Mouse (Mus musculus): ENCODE results near the gene Shank2. TPM values are rescaled to one million over a fixed set of nuclear protein-coding genes. Genes with fewer than 3 reads are reported as not detected.
A peak's percentile ranks its signal among the peaks of the same experiment; 100 is the strongest.

Gene Shank2
- polyA plus RNA-seq, 1 experiment from 2014 or later: 0.49 TPM

DNA sequence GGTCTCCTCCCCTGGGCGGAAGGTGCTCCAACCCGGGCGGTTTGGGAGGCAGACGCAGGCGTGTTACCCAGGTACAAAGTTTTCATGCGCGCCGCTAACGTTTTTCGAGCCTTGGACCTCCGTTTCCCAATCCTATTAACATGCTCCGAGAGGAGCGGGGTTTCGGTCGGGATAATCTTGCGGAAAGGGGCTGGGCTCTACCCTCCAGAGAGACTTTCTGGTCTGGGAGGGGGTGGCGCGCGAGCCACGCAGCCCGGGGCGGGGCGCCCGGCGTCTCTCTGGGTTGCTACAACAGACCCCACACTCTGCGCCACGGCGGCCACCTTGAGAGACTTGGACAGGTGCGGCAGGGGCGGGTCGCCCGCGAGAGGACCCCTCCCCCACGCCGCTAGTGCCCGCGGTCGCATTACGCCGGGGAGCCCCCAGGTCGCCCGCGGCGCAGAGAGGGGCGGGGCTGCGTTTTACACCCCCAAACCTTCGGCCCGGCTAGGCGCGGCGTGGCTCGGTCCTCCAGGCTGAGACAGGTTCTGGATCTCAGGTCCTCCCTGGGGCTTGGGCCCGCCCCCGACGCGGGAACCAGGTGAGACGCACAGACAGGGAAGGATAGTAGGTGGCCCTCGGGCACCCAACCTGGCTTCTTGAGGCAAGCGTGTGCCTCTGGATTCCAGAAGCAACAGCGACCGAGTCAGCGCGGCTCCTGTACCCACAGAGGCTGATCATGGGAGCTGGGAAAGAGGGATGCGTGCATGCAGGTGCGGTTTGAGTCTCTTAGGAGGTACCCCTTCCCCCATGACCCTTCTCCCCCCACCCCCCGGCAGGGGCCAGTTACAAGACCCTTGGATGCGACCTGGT is 23.7 kb upstream of the Shank2 start:
- under 1% methylated on average over 66 of the region's 67 CpGs for WGBS
- H3K4me2 ChIP-seq (ENCODE audit: low read length): peak overlapping the region; percentile 74
- peak overlapping the region; percentile 37 to 44 for H3K4me3 ChIP-seq (ENCODE audit: control insufficient read depth in 1 of 2, insufficient read depth in 1 of 2, low read depth in 1 of 2, low read length in 2 of 2)
- H3K36me3 ChIP-seq (ENCODE audit: control insufficient read depth, insufficient read depth, low read length): no peaks in the 10 kb centered on the region
- H3K27me3 ChIP-seq (ENCODE audit: control insufficient read depth, insufficient read depth, low read length): peaks cover 78% of the 10 kb centered on the region
- no peaks in the 10 kb centered on the region for H3K9me3 ChIP-seq (ENCODE audit: control insufficient read depth, low read length)
- peak; percentile 26; the same call in 1 of the 2 replicates for ATAC-seq (ENCODE audit: insufficient number of reproducible peaks, insufficient read depth, low FRiP score, low read depth)
- no peak overlapping the region for H3K27ac ChIP-seq (replicated peaks in 1 of 2; ENCODE audit: control insufficient read depth in 1 of 2, insufficient read depth in 1 of 2, low read depth in 2 of 2, low read length in 2 of 2)
- H3K4me1 ChIP-seq (ENCODE audit: control insufficient read depth in 2 of 2, insufficient read depth in 2 of 2, low read length in 2 of 2): peaks cover 0 to 11% of the 10 kb centered on the region in 2 experiments; a peak in 2 of 4 replicates
- H3K9ac ChIP-seq (ENCODE audit: low read length): 0 out of 2 replicates have a peak overlapping the region, but pooled peaks have one; percentile 22

DNA sequence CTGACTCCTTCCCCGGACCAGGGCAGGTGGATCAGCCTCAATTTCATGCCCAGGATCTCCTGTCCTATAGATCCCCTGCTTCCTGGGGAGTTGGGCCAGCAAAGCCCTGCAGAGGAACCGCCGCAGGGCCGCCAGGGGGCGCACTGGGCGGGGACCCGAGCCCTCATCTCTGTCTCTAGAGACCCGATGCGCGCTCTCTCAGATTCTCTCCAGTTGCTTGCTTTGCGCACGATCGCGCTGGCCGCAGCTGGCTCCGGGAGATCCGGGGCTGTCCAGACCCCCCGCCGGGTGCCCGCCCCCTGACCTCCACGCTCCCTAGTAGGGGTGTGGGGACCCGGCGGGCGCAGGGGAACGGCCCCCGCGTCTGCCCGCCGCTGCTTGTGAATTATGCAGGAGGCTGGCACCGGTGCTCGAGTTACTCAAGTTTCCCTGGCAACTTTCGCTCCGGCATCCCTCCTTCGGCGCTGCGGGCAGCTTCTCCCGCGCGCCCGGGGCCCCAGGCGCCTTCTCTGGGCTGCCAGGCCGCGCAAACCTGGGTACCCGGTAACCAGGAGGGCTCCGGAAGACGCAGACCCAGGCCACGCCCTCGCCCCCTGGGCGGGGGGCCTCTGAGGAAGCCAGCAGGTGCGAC is 22.9 kb upstream of the Shank2 start:
- WGBS: 1% methylated on average over 50 of the region's 50 CpGs
- Histone ChIP-seq H3K9me3 (ENCODE audit: control insufficient read depth, low read length) (no peaks in the 10 kb centered on the region), H3K36me3 (ENCODE audit: control insufficient read depth, insufficient read depth, low read length) (no peaks in the 10 kb centered on the region), H3K27me3 (ENCODE audit: control insufficient read depth, insufficient read depth, low read length) (peaks cover 78% of the 10 kb centered on the region), H3K9ac (ENCODE audit: low read length) (no peak overlapping the region), H3K4me1 (ENCODE audit: control insufficient read depth in 2 of 2, insufficient read depth in 2 of 2, low read length in 2 of 2) (peaks cover 0 to 11% of the 10 kb centered on the region in 2 experiments; a peak in 2 of 4 replicates), H3K4me2 (ENCODE audit: low read length) (peak overlapping the region; percentile 74), H3K27ac (replicated peaks in 1 of 2; ENCODE audit: control insufficient read depth in 1 of 2, insufficient read depth in 1 of 2, low read depth in 2 of 2, low read length in 2 of 2) (no peak overlapping the region), H3K4me3 (ENCODE audit: control insufficient read depth in 1 of 2, insufficient read depth in 1 of 2, low read depth in 1 of 2, low read length in 2 of 2) (peak overlapping the region; percentile 35 to 44)
- 0 out of 2 replicates have a peak, but pooled peaks have one; percentile 14 for ATAC-seq (ENCODE audit: insufficient number of reproducible peaks, insufficient read depth, low FRiP score, low read depth)

DNA sequence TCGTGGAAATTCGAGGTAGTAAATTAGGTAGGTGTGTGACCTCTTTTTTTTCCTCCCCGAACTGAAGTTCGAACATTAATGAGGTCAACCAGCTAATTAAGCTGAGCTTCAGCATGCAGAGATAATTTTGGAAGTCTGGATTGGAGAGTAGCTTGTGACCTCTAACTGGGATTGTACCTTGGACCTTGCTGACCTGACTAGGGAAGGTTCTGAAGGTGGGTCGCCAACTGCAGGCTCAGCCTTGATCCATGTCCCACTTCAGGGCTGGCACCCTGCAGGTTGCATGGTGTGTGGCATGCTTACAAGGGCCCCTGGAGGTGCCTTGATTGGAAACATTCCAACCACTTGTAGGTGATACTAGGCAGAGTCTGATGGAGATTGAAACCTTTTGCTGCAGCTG is 21.7 kb upstream of the Shank2 start:
- H3K4me2 ChIP-seq (ENCODE audit: low read length): no peak overlapping the region
- 52% methylated on average over 5 of the region's 5 CpGs for WGBS
- ATAC-seq (ENCODE audit: insufficient number of reproducible peaks, insufficient read depth, low FRiP score, low read depth): no peak

GRCm38 (mm10) chr7:143986281-143986680 is 15.4 kb upstream of the Shank2 start:
- H3K9me3 ChIP-seq (ENCODE audit: control insufficient read depth, low read length): peaks cover 5% of the 10 kb centered on the region; the same call in 1 of the 2 replicates

More for the DNA sequence above, 21.7 kb upstream of the Shank2 start:
- Histone ChIP-seq H3K4me1 (ENCODE audit: control insufficient read depth in 2 of 2, insufficient read depth in 2 of 2, low read length in 2 of 2) (peaks cover 0 to 11% of the 10 kb centered on the region in 2 experiments; a peak in 2 of 4 replicates), H3K4me3 (ENCODE audit: control insufficient read depth in 1 of 2, insufficient read depth in 1 of 2, low read depth in 1 of 2, low read length in 2 of 2) (no peak overlapping the region), H3K9ac (ENCODE audit: low read length) (no peak overlapping the region), H3K27me3 (ENCODE audit: control insufficient read depth, insufficient read depth, low read length) (peaks cover 76% of the 10 kb centered on the region), H3K27ac (replicated peaks in 1 of 2; ENCODE audit: control insufficient read depth in 1 of 2, insufficient read depth in 1 of 2, low read depth in 2 of 2, low read length in 2 of 2) (no peak overlapping the region), H3K9me3 (ENCODE audit: control insufficient read depth, low read length) (no peaks in the 10 kb centered on the region), H3K36me3 (ENCODE audit: control insufficient read depth, insufficient read depth, low read length) (no peaks in the 10 kb centered on the region)

DNA sequence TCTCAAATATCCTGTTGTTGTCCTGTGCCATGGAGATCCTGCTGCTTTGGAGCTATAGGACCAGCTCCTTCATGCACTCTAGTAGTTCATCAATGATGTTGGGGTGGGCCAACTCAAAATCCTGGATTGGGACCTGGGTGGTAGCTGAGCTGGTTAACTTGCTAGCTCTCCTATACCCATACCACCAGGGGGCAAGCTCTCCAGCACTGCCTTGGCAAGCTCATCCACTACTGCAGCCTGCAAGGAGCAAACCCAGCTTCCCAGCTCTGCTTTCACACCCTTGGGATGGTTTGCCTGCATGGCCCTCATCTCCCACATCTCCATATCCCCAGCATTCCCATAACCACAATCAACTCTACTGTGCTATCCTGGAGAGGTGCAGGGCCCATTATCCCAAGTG is 10.6 kb upstream of the Shank2 start:
- no peaks in the 10 kb centered on the region for H3K36me3 ChIP-seq (ENCODE audit: control insufficient read depth, insufficient read depth, low read length)
- H3K4me3 ChIP-seq (ENCODE audit: control insufficient read depth in 1 of 2, insufficient read depth in 1 of 2, low read depth in 1 of 2, low read length in 2 of 2): no peak overlapping the region
- no peak overlapping the region for H3K4me2 ChIP-seq (ENCODE audit: low read length)
- ATAC-seq (ENCODE audit: insufficient number of reproducible peaks, insufficient read depth, low FRiP score, low read depth): no peak
- no peaks in the 10 kb centered on the region for H3K4me1 ChIP-seq (ENCODE audit: control insufficient read depth in 2 of 2, insufficient read depth in 2 of 2, low read length in 2 of 2)
- H3K9ac ChIP-seq (ENCODE audit: low read length): no peak overlapping the region
- no peaks in the 10 kb centered on the region for H3K9me3 ChIP-seq (ENCODE audit: control insufficient read depth, low read length)
- no peaks in the 10 kb centered on the region for H3K27me3 ChIP-seq (ENCODE audit: control insufficient read depth, insufficient read depth, low read length)
- H3K27ac ChIP-seq (replicated peaks in 1 of 2; ENCODE audit: control insufficient read depth in 1 of 2, insufficient read depth in 1 of 2, low read depth in 2 of 2, low read length in 2 of 2): no peak overlapping the region

More at GRCm38 (mm10) chr7:143986281-143986680, 15.4 kb upstream of the Shank2 start:
- no peak for ATAC-seq (ENCODE audit: insufficient number of reproducible peaks, insufficient read depth, low FRiP score, low read depth)
- Histone ChIP-seq H3K27me3 (ENCODE audit: control insufficient read depth, insufficient read depth, low read length) (peaks cover 13% of the 10 kb centered on the region), H3K36me3 (ENCODE audit: control insufficient read depth, insufficient read depth, low read length) (no peaks in the 10 kb centered on the region), H3K4me3 (ENCODE audit: control insufficient read depth in 1 of 2, insufficient read depth in 1 of 2, low read depth in 1 of 2, low read length in 2 of 2) (no peak overlapping the region), H3K4me1 (ENCODE audit: control insufficient read depth in 2 of 2, insufficient read depth in 2 of 2, low read length in 2 of 2) (no peaks in the 10 kb centered on the region), H3K27ac (replicated peaks in 1 of 2; ENCODE audit: control insufficient read depth in 1 of 2, insufficient read depth in 1 of 2, low read depth in 2 of 2, low read length in 2 of 2) (no peak overlapping the region), H3K4me2 (ENCODE audit: low read length) (no peak overlapping the region), H3K9ac (ENCODE audit: low read length) (no peak overlapping the region)
- 87% methylated on average over 2 of the region's 2 CpGs for whole genome bisulfite sequencing

- Histone ChIP-seq H3K36me3 (ENCODE audit: control insufficient read depth, insufficient read depth, low read length) (no peaks in the 10 kb centered on the region), H3K4me2 (ENCODE audit: low read length) (no peak overlapping the region), H3K27me3 (ENCODE audit: control insufficient read depth, insufficient read depth, low read length) (no peaks in the 10 kb centered on the region), H3K4me1 (ENCODE audit: control insufficient read depth in 2 of 2, insufficient read depth in 2 of 2, low read length in 2 of 2) (no peaks in the 10 kb centered on the region), H3K27ac (replicated peaks in 1 of 2; ENCODE audit: control insufficient read depth in 1 of 2, insufficient read depth in 1 of 2, low read depth in 2 of 2, low read length in 2 of 2) (no peak overlapping the region), H3K4me3 (ENCODE audit: control insufficient read depth in 1 of 2, insufficient read depth in 1 of 2, low read depth in 1 of 2, low read length in 2 of 2) (no peak overlapping the region), H3K9ac (ENCODE audit: low read length) (no peak overlapping the region), H3K9me3 (ENCODE audit: control insufficient read depth, low read length) (peaks cover 6% of the 10 kb centered on the region)
- ATAC-seq (ENCODE audit: insufficient number of reproducible peaks, insufficient read depth, low FRiP score, low read depth): no peak
- 71% methylated on average over 3 of the region's 3 CpGs for WGBS
These were observed 2.7 kb upstream of the Shank2 start for GRCm38 (mm10) chr7:143999073-143999472.

DNA sequence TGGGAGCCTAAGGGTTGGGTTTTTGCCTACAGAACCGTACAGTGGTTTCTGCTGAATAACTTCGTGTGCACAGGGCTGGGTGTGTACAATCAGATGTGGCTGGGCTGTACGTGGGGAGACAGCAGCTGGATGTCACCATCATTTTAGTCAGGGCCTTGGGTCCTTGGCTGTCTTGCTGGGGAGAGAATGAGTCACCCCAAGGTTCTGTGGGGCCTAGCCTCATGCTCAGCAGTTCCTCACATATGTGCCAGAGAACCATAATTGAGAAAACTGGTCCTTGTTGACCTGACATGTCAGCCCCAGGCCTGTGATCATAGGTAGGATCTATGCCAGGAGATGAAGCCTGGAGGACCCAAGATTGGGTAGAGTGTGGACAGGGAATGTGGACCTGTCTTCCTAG is 1.7 kb downstream of the Shank2 start:
- H3K4me2 ChIP-seq (ENCODE audit: low read length): no peak overlapping the region
- no peaks in the 10 kb centered on the region for H3K27me3 ChIP-seq (ENCODE audit: control insufficient read depth, insufficient read depth, low read length)
- no peak for ATAC-seq (ENCODE audit: insufficient number of reproducible peaks, insufficient read depth, low FRiP score, low read depth)
- H3K9me3 ChIP-seq (ENCODE audit: control insufficient read depth, low read length): no peaks in the 10 kb centered on the region
- 67% methylated on average over 3 of the region's 3 CpGs for WGBS
- no peaks in the 10 kb centered on the region for H3K4me1 ChIP-seq (ENCODE audit: control insufficient read depth in 2 of 2, insufficient read depth in 2 of 2, low read length in 2 of 2)
- H3K4me3 ChIP-seq (ENCODE audit: control insufficient read depth in 1 of 2, insufficient read depth in 1 of 2, low read depth in 1 of 2, low read length in 2 of 2): no peak overlapping the region
- H3K27ac ChIP-seq (replicated peaks in 1 of 2; ENCODE audit: control insufficient read depth in 1 of 2, insufficient read depth in 1 of 2, low read depth in 2 of 2, low read length in 2 of 2): no peak overlapping the region
- no peaks in the 10 kb centered on the region for H3K36me3 ChIP-seq (ENCODE audit: control insufficient read depth, insufficient read depth, low read length)
- no peak overlapping the region for H3K9ac ChIP-seq (ENCODE audit: low read length)

Measured in heart, embryonic 14.5 days (tissue).